Mouse (Mus musculus) WW6 (cell line): Measurements from ENCODE around the gene Gm20388.

ENCODE experiments used
- DNase-seq: peaks from one replicate; pipeline ENCODE4 v3.0.0-alpha.2; 2013; ENCODE audit warnings: low read depth, low spot score

The Gm20388 gene

GRCm38 (mm10) chr8:123328552-123328951 is 3417.9 kb downstream of the Gm20388 start:
- DNase-seq, result no peak

- no peak for DNase-seq
Measured at GRCm38 (mm10) chr8:123329350-123329749, 3418.7 kb downstream of the Gm20388 start.

GRCm38 (mm10) chr8:123329961-123330360 is 3419.3 kb downstream of the Gm20388 start:
- DNase-seq, result no peak

- no peak for DNase-seq
Measured at GRCm38 (mm10) chr8:123330701-123331100, 3420.1 kb downstream of the Gm20388 start.

GRCm38 (mm10) chr8:123331301-123331700 is 3420.7 kb downstream of the Gm20388 start:
- no peak for DNase-seq

GRCm38 (mm10) chr8:123331810-123332209 is 3421.2 kb downstream of the Gm20388 start:
- no peak for DNase-seq

GRCm38 (mm10) chr8:123332262-123333090 is 3421.8 kb downstream of the Gm20388 start, which contains the start of gene Spire2:
Spire2 (plus strand) TSS chr8:123332713.
- peak; percentile 92 for DNase-seq

- DNase-seq, result no peak
Measured at GRCm38 (mm10) chr8:123333091-123333587, 3422.5 kb downstream of the Gm20388 start.

GRCm38 (mm10) chr8:123333864-123334263 is 3423.2 kb downstream of the Gm20388 start:
- DNase-seq, result no peak

GRCm38 (mm10) chr8:123334467-123334866 is 3423.8 kb downstream of the Gm20388 start:
- peak; percentile 83 for DNase-seq

- DNase-seq, result no peak
Measured at GRCm38 (mm10) chr8:123337475-123337874, 3426.8 kb downstream of the Gm20388 start.

GRCm38 (mm10) chr8:123340071-123340470 is 3429.4 kb downstream of the Gm20388 start:
- peak; percentile 79 for DNase-seq

- no peak for DNase-seq
Measured at GRCm38 (mm10) chr8:123341040-123342015, 3430.7 kb downstream of the Gm20388 start.

GRCm38 (mm10) chr8:123342253-123342652 is 3431.6 kb downstream of the Gm20388 start:
- no peak for DNase-seq

GRCm38 (mm10) chr8:123342911-123343310 is 3432.3 kb downstream of the Gm20388 start:
- DNase-seq, result no peak

GRCm38 (mm10) chr8:123343422-123343821 is 3432.8 kb downstream of the Gm20388 start:
- no peak for DNase-seq

GRCm38 (mm10) chr8:123345135-123345534 is 3434.5 kb downstream of the Gm20388 start:
- no peak for DNase-seq

- DNase-seq, result no peak
Measured at GRCm38 (mm10) chr8:123345856-123346255, 3435.2 kb downstream of the Gm20388 start.

- DNase-seq, result no peak
Measured at GRCm38 (mm10) chr8:123347293-123347692, 3436.7 kb downstream of the Gm20388 start.

GRCm38 (mm10) chr8:123348237-123348843 is 3437.7 kb downstream of the Gm20388 start:
- no peak for DNase-seq

GRCm38 (mm10) chr8:123349073-123349472 is 3438.4 kb downstream of the Gm20388 start:
- no peak for DNase-seq
